Mouse (Mus musculus) retina, postnatal 7 days (tissue): ENCODE measurements around the gene Camsap1.

Experiments
- DNase-seq: peaks from one replicate; pipeline ENCODE4 v3.0.0-alpha.2; 2012; ENCODE audit warnings: low read depth, low spot score

Camsap1 gene

GRCm38 (mm10) chr2:25978997-25979396 lies 4.1 kb downstream of the Camsap1 start:
- no peak for DNase-seq

DNA sequence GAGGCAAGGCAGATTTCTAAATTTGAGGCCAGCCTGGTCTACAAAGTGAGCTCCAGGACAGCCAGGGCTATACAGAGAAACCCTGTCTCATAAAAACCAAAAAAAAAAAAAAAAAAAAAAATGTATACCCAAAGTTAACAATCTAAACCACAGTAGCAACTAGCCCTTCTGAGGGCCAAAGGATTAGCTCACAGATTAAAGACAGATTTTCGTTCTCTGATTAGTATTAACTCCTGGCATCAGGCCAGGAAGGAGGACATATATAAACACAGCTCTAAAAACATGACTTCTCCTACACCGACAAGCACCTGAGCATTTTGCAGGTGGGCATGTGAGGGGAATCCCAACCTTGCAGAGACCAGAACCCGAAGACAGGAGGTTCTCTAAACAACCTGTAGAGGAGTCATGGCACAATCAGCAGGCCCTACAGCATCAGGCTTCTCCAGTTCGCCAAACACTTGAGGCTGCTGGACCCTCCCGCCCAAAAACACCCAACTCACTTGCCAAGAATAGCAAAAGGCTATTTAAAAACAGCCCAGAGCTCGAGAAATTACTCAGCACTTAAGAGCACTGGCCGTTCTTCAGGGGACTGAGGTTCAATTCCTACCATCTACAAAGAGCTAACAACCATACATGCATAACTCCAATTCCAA lies 5.4 kb downstream of the Camsap1 start:
- DNase-seq = peak; percentile 51

DNA sequence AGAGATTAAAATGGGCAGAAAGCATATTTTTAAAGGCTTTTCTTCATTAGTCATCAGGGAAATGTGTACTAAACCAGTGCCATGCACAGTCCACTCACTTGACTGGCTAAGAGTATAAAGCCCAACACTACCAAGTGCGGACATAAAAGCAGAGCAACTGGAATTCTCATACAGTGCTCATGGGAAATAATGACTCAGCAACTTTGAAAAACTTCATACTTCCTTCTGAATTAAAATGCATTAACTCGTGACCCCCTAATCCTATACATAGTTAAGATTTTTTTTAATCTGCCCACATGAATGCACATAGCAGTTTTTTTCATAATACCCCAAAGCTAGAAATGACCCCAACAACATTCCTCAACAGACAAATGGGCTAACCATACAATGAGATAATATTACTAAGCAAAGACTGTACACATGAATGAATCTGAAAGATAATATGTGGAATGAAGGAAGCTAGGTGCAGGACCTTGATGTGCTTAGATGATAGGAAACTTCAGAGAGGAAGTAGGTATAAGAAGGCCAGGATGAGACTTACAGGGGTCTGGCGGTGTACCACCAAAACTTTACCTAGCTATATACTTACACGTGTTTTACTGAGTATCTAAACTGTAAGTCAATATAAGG lies 7.8 kb downstream of the Camsap1 start:
- DNase-seq = no peak

GRCm38 (mm10) chr2:25970426-25970825 lies 12.7 kb downstream of the Camsap1 start:
- DNase-seq = no peak

DNA sequence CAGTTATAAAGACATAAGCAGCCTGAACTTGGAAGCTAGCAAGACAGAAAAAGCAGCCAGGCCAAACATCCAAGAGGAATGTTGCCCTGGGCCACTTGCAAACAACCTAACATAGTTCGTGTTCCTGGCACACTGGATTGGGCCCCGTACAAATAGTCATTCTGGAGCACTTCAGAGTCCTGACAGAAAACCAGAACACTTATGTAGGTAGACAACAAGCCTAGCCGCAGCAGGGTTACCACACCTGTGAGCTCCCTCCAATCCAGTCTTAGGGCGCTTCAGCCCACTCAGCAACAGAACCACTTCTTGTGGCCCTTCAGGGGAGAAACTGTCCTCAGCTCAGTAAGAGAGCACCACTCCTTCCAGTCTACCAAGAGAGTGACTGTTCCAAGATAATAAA lies 13.8 kb downstream of the Camsap1 start:
- DNase-seq = no peak

DNA sequence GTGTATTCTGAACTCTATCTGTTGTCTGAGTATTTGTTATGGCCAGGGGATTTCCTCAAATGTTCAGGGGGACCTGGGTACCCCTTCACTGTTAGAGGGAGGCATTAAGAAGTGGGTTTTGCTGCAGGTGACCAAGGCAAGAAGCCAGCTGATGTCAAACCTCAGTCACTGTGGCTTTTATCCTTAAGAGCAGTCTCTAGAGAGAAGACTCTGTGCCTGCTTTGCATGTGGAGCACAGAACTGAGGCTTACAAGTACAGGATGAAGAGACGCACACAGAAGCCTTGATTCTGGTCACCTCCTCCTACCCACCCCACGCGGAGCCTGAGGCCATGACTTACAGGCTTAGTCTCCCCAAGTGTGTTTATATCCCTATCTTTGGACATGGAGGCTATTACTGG lies 33.8 kb downstream of the Camsap1 start:
- DNase-seq = no peak

- no peak for DNase-seq
Measured at GRCm38 (mm10) chr2:25947950-25948349, 35.1 kb downstream of the Camsap1 start.

DNA sequence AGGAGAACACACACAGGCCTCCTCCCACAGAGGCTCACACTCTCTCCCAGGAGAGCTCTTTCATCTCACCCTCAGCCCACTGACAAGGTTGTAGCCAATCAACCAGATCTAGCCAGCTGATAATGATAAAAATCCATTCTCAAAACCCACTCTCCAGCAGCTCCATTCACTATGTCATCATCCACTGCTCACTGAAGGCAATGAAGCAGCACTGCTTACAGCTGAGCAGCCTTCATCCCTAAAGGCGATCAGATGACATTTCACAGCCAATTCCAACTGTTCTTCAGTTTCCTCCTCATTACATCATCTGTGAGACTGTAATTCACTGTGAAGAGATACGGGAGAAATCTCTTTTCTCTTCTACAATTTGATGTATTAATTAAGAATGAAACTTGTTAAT lies 39.3 kb downstream of the Camsap1 start:
- DNase-seq = no peak

DNA sequence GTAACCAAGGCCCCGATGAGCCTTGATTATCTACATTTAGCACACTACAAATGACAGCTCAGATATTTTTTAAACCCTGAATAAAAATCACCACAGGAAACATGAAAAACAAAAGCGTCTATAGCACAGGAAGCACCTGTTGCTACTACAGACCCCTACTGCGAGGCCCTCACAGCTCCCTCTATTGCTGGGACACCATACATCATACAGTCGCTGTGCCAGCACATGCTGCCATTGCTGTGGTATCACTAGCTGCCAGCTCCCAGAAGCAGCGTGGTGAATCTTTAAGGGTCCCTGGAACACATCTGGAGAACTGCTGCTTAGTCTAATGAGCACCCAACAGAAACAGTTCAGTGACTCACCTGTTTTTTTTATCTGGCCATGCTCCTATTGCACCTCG lies 42.6 kb downstream of the Camsap1 start:
- DNase-seq = no peak

GRCm38 (mm10) chr2:25931249-25931859 lies 51.7 kb downstream of the Camsap1 start:
- peak; percentile 28 for DNase-seq

DNA sequence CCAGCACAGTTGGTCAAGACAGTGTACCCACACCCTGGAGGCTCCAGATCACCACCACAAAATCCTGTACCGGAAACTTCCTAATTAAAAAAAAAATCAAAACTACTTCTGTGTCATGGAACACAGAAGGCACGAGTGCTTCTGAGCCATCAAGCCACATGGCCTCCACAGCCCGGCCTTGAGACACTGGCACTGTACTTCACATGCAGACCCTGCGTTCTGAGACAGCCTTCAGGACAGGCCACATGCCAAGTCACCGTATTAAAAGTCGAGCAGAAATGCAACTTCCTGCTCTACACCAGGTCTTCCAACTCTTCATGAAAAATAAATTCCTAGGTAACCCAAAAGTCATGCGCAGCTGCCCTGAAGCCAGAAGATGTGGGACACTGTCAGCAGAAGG lies 55.3 kb downstream of the Camsap1 start:
- DNase-seq = no peak

DNA sequence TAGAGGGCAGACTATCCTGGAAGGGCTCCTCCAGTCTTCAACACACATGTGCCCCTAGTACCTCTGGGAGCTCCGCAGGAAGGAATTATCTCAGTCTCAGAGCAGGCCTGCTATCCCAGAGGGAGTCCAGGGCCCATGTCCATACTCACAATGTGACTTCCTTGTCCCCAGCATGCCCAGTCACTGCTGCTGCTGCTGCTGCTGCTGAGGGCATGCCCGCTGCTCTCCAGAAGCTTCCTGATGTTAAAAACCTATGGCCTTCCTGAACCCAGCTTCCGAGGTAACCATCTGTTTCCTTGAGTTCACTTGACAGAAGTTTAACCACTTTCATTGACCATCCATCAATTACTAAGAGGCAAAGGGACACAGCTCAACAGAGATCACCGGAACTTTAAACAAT lies 58.1 kb downstream of the Camsap1 start:
- no peak for DNase-seq

- no peak for DNase-seq
Measured at GRCm38 (mm10) chr2:25923799-25924198, 59.3 kb downstream of the Camsap1 start.

DNA sequence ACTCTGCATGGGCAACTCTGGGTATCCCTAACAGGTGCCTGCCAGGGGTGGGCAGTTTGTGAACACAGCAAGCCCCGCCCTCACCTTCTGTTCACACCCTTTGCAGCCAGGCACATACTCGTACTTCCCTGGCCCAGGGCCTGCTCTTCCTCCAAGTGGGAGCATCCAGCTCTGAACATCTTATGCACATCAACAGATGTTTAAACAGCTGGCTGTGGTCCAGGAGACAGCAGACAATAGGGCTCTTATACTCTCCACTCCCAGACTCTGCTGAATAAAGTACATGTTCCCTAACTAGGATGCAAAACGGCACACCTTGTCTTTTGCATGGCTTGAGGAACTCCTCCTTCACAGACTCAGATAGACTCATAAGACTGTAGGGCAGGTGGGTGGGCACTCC lies 63.1 kb downstream of the Camsap1 start:
- no peak for DNase-seq

- DNase-seq = no peak
Measured at GRCm38 (mm10) chr2:25918408-25918807, 64.7 kb downstream of the Camsap1 start.

DNA sequence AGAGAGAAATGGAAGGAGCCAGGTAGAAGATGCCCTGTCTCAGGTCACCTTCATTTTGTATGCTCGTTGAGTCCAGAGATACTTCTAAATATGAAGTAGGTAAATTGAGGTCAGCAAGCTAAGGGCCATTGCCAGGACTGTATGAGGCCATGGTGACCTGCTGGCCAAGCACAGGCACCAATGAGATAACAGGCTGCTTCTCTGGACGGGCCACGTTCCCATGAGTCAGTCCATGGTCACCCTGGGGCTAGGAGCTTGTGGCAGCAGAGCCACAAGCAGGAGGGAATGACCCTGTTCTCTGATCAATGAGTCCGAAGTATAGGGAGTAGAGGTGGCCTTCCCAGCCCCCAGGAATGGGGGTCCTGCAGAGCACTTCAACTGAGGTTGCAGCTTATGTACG lies 68.3 kb downstream of the Camsap1 start:
- no peak for DNase-seq

DNA sequence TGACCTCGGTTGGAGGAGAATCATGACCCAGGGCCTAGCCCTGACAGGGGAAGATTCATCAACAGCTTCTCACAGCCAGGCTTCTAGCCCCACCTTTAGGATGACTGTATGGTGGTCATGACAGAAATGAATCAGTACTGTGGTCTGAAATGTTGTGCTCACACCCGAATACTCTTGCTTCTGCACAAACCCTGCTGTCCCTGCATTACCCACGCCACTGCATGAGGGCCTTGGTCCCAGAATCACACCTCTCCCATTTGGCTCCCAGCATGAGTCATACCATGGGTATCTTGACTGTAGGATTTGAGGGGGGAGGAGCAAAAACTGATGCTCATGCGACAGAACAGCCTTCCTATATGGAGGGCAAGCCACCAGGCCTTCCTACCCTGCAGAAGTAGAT lies 68.9 kb downstream of the Camsap1 start:
- no peak for DNase-seq

DNA sequence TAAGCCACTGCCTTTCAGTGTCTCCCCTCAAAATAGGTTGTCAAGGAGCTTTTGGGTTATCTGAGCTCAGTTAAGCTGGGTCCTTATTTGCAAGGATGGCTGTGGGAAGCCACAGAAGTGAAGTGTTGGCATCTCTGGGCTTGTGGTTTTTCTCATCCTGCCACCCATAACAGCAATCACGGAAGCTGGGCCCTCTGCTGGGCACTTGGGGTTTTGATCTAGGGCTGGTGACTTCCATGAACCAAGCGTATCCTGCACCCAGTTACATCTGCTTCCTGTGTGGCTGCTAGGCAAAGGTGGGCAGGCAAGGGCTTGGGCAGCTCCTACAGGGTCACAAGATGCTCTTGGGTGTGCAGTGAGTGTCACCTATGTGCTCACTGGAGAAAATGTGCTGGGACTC lies 69.8 kb downstream of the Camsap1 start:
- DNase-seq = no peak

GRCm38 (mm10) chr2:25909872-25910271 lies 73.2 kb downstream of the Camsap1 start:
- DNase-seq = no peak

GRCm38 (mm10) chr2:25898970-25899369 lies 84.1 kb downstream of the Camsap1 start:
- no peak for DNase-seq

DNA sequence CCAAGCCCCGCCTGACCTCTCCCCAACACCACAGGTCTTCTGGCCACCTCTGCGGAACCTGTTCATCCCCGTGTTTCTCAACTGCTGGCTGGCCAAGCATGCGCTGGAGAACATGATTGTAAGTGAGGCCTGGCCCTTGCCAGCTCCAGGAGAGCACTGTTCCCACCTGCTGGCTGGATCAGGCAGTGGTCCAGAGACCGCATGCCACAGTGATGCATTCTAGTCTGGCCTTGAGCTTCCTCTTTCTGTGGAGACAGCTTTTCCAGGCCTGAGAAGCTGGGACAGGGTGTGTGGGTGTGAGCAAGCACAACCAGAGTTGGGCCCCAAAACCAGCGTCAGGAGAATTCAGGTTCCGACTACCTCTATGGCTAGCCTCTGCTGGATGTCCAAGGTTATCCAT lies 90.6 kb downstream of the Camsap1 start:
- no peak for DNase-seq

DNA sequence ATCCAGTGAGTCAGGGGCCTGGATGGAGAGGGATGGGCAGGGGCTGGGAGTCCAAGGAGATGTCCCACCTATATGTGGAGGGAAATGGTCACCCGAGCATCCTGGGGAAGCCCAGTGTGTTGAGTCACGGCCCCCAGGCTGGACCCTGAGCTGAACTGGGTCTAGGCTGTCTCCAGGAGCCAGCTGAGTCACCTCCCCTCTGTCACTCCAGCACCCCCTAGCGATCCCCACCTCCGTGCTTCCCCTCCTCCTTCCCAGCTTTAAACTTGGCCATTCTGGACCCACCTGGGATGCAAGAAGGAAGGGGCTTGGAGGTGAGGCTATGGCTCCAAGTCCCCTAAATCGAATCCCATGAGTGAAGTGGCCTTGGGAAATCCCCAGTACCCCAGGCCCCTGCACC lies 94.9 kb downstream of the Camsap1 start:
- no peak for DNase-seq

DNA sequence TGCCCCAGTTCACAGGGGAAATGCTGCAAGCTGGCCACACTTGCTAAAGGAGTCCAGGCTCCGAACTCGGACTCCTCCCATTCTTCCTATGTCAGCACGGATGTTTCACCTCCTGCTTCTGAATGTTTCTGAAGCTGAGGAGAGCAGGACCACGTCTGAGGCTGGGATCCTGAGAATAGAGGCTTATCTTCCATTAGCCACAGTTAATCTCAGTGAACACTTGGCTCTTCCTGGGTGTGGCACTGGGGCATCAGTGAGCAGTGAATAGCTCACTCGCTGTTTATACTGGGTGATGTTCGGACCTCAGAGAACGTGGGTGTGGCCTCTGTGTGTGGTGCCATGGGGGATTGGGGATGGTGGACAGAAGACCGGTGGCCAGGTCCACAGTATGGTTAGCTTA lies 95.9 kb downstream of the Camsap1 start:
- DNase-seq = no peak
